ENCODE assay signal across 19 mouse cellular contexts in the genomic region with DNA sequence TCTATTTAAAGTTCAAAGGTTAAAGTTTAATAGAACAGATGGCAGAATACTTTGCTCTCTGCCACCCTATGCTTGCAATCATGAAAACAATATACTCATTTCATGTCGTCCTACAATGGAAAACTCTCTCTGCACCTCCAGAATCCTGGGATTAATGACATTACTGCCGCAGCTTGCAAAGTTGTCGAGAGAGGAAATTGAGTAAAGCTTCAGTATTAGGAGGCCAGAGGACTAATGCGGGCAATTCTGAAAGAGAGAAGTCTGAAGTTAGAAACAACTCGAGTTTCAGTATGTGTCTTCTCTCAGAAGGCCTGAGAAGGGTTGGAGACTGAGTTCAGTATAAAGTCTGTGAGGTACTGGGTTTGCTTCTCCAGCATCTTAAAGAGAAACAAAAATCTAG.
A peak's percentile ranks its signal among the peaks of the same experiment; 100 is the strongest.
DNase-seq lines count a peak whose midpoint lies in the region; ATAC-seq and TF ChIP-seq lines count a peak whose summit lies in the region.
"Had no signal": no experiment of that assay in that cellular context is flagged by ENCODE, and none has a peak within 500 bp of the region (broad histone marks: within the 10 kb centered on the region; RNA-seq: fewer than 3 reads in every experiment).

No protein-coding gene starts in this region.

- no peak for TF ChIP-seq EP300 in liver, postnatal 0 days (IDR thresholded peaks at IDR 0.05; ENCODE audit: low read depth)

- no peaks in the 10 kb centered on the region for H3K36me3 ChIP-seq in intestine, embryonic 16.5 days (ENCODE audit: control insufficient read depth, insufficient read depth, low read length)
- H3K36me3 ChIP-seq in intestine, embryonic 15.5 days = no peaks in the 10 kb centered on the region
- no peaks in the 10 kb centered on the region for H3K36me3 ChIP-seq in liver, postnatal 0 days (replicated peaks; ENCODE audit: insufficient read depth, low read length)
- H3K36me3 ChIP-seq in liver, embryonic 11.5 days (ENCODE audit: control insufficient read depth, insufficient read depth, low read length) = no peaks in the 10 kb centered on the region
- no peaks in the 10 kb centered on the region for H3K36me3 ChIP-seq in intestine, postnatal 0 days (ENCODE audit: control insufficient read depth, insufficient read depth)
- H3K36me3 ChIP-seq: embryonic facial prominence, embryonic 12.5 days; forebrain, embryonic 15.5 days; heart, embryonic 10.5 days; heart, embryonic 15.5 days; hindbrain, embryonic 13.5 days had no signal

- H3K27me3 ChIP-seq in intestine, embryonic 16.5 days (replicated peaks; ENCODE audit: control insufficient read depth, insufficient read depth, low read length) = no peaks in the 10 kb centered on the region
- H3K27me3 ChIP-seq in intestine, embryonic 15.5 days (replicated peaks) = no peaks in the 10 kb centered on the region
- H3K27me3 ChIP-seq in liver, postnatal 0 days (ENCODE audit: insufficient read depth, low read length) = no peaks in the 10 kb centered on the region
- no peaks in the 10 kb centered on the region for H3K27me3 ChIP-seq in liver, embryonic 11.5 days (replicated peaks; ENCODE audit: control insufficient read depth, insufficient read depth, low read length)
- H3K27me3 ChIP-seq in intestine, postnatal 0 days (replicated peaks; ENCODE audit: control insufficient read depth, insufficient read depth, low read length) = no peaks in the 10 kb centered on the region
- H3K27me3 ChIP-seq: embryonic facial prominence, embryonic 12.5 days; forebrain, embryonic 15.5 days; heart, embryonic 15.5 days; hindbrain, embryonic 13.5 days had no signal

- peaks cover 13% of the 10 kb centered on the region for H3K4me1 ChIP-seq in intestine, embryonic 16.5 days (ENCODE audit: control insufficient read depth, insufficient read depth, low read length)
- H3K4me1 ChIP-seq in intestine, embryonic 15.5 days (replicated peaks) = peaks cover 7% of the 10 kb centered on the region; the same call in 1 of the 2 replicates
- H3K4me1 ChIP-seq in liver, postnatal 0 days (ENCODE audit: insufficient read depth) = peaks cover 45% of the 10 kb centered on the region
- H3K4me1 ChIP-seq in liver, embryonic 11.5 days (replicated peaks; ENCODE audit: control insufficient read depth, insufficient read depth, low read length) = peaks cover 27% of the 10 kb centered on the region
- H3K4me1 ChIP-seq in intestine, postnatal 0 days (replicated peaks; ENCODE audit: control insufficient read depth, insufficient read depth, low read length) = 0 out of 2 replicates have a peak, but pooled peaks cover 12% of the 10 kb centered on the region

- ATAC-seq in intestine, embryonic 16.5 days = peak; percentile 24; the same call in 1 of the 2 replicates
- ATAC-seq in intestine, embryonic 15.5 days = no peak
- no peak for ATAC-seq in liver, postnatal 0 days
- no peak for ATAC-seq in liver, embryonic 11.5 days (replicated peaks; ENCODE audit: low FRiP score)
- ATAC-seq in intestine, postnatal 0 days = no peak; the same call in 1 of the 2 replicates
- ATAC-seq: forebrain, embryonic 15.5 days; hindbrain, postnatal 0 days had no signal

- H3K4me3 ChIP-seq in intestine, embryonic 16.5 days (ENCODE audit: low read length) = no peak overlapping the region
- no peak overlapping the region for H3K4me3 ChIP-seq in intestine, embryonic 15.5 days (replicated peaks)
- H3K4me3 ChIP-seq in liver, postnatal 0 days (ENCODE audit: low read depth, low read length) = no peak overlapping the region
- no peak overlapping the region for H3K4me3 ChIP-seq in liver, embryonic 11.5 days (ENCODE audit: low read depth, low read length)
- H3K4me3 ChIP-seq in intestine, postnatal 0 days (ENCODE audit: low read depth, low read length) = no peak overlapping the region
- H3K4me3 ChIP-seq: embryonic facial prominence, embryonic 12.5 days; forebrain, embryonic 15.5 days; heart, embryonic 10.5 days; heart, embryonic 15.5 days; hindbrain, embryonic 13.5 days had no signal

- H3K27ac ChIP-seq in intestine, embryonic 16.5 days (ENCODE audit: low read length) = peak overlapping the region; percentile 71
- H3K27ac ChIP-seq in intestine, embryonic 15.5 days = no peak overlapping the region; the same call in 1 of the 2 replicates
- H3K27ac ChIP-seq in liver, postnatal 0 days (ENCODE audit: low read depth) = no peak overlapping the region
- H3K27ac ChIP-seq in liver, embryonic 11.5 days (ENCODE audit: low read depth, low read length) = no peak overlapping the region
- H3K27ac ChIP-seq in intestine, postnatal 0 days (ENCODE audit: low read depth, low read length) = peak overlapping the region; percentile 72
- H3K27ac ChIP-seq: embryonic facial prominence, embryonic 12.5 days; forebrain, embryonic 15.5 days; heart, embryonic 10.5 days; heart, embryonic 15.5 days; hindbrain, embryonic 13.5 days; hindbrain, postnatal 0 days had no signal

- 57% methylated on average over 5 of the region's 5 CpGs for WGBS in intestine, embryonic 16.5 days
- WGBS in intestine, embryonic 15.5 days = 55% methylated on average over 5 of the region's 5 CpGs
- WGBS in liver, postnatal 0 days (ENCODE audit: insufficient replicate concordance) = 49% methylated on average over 5 of the region's 5 CpGs
- 66% methylated on average over 5 of the region's 5 CpGs for WGBS in liver, embryonic 11.5 days
- 25% methylated on average over 5 of the region's 5 CpGs for WGBS in intestine, postnatal 0 days

- no peak overlapping the region for H3K4me2 ChIP-seq in intestine, embryonic 16.5 days (ENCODE audit: low read depth, low read length)
- no peak overlapping the region for H3K4me2 ChIP-seq in intestine, embryonic 15.5 days (replicated peaks)
- peak overlapping the region; percentile 18 for H3K4me2 ChIP-seq in liver, postnatal 0 days (ENCODE audit: low read depth, low read length)
- no peak overlapping the region for H3K4me2 ChIP-seq in liver, embryonic 11.5 days
- H3K4me2 ChIP-seq in intestine, postnatal 0 days (replicated peaks; ENCODE audit: low read depth) = no peak overlapping the region; the same call in 1 of the 2 replicates
- H3K4me2 ChIP-seq: embryonic facial prominence, embryonic 12.5 days; forebrain, embryonic 15.5 days; heart, embryonic 15.5 days; hindbrain, embryonic 13.5 days had no signal

- no peak for TF ChIP-seq CTCF in liver, postnatal 0 days (IDR thresholded peaks at IDR 0.05; ENCODE audit: low read depth)
- no peak for TF ChIP-seq CTCF in intestine, postnatal 0 days (IDR thresholded peaks at IDR 0.05; ENCODE audit: low read depth)

- DNase-seq in liver, postnatal 0 days = no peak
- no peak for DNase-seq in liver, embryonic 11.5 days (ENCODE audit: low spot score)
- no peak for DNase-seq in B cell, adult 2 months
- DNase-seq: adrenal gland, postnatal 10 days; cerebellum, adult 11-12 months; cerebellum, adult 9-10 months; cerebellum, postnatal 25 days; gastrocnemius, postnatal 36 days; heart, adult 18-20 months; heart, postnatal 14 days had no signal

- no peak overlapping the region for H3K9ac ChIP-seq in intestine, embryonic 16.5 days (ENCODE audit: low read depth, low read length)
- H3K9ac ChIP-seq in intestine, embryonic 15.5 days = no peak overlapping the region
- no peak overlapping the region for H3K9ac ChIP-seq in liver, postnatal 0 days (replicated peaks)
- no peak overlapping the region for H3K9ac ChIP-seq in liver, embryonic 11.5 days (ENCODE audit: low read depth, low read length)
- H3K9ac ChIP-seq in intestine, postnatal 0 days (ENCODE audit: low read depth, low read length) = no peak overlapping the region
- H3K9ac ChIP-seq: embryonic facial prominence, embryonic 12.5 days; forebrain, embryonic 15.5 days; heart, embryonic 15.5 days; hindbrain, embryonic 13.5 days had no signal

- no peaks in the 10 kb centered on the region for H3K9me3 ChIP-seq in intestine, embryonic 16.5 days (ENCODE audit: control insufficient read depth, low read length)
- H3K9me3 ChIP-seq in intestine, embryonic 15.5 days = no peaks in the 10 kb centered on the region
- H3K9me3 ChIP-seq in liver, postnatal 0 days (ENCODE audit: low read length) = no peaks in the 10 kb centered on the region
- no peaks in the 10 kb centered on the region for H3K9me3 ChIP-seq in liver, embryonic 11.5 days (ENCODE audit: control insufficient read depth, low read length)
- no peaks in the 10 kb centered on the region for H3K9me3 ChIP-seq in intestine, postnatal 0 days (ENCODE audit: control insufficient read depth)
- H3K9me3 ChIP-seq: embryonic facial prominence, embryonic 12.5 days; forebrain, embryonic 15.5 days; heart, embryonic 10.5 days; heart, embryonic 15.5 days; hindbrain, embryonic 13.5 days had no signal

Comparison
In these comparisons a context has a peak if more than half of its experiments do, and no peak if none do; other contexts are left out.
1. H3K27ac ChIP-seq: peak in intestine, embryonic 16.5 days (single experiment) and intestine, postnatal 0 days (single experiment); none in intestine, embryonic 15.5 days (single experiment), liver, postnatal 0 days (single experiment) and liver, embryonic 11.5 days (single experiment).